Comparison of ENCODE assay signal across 7 mouse cellular contexts in genomic region chr1:152089526-152089925, GRCm38 (mm10). TPM values are rescaled to one million over a fixed set of nuclear protein-coding genes. Genes with fewer than 3 reads are reported as not detected.
DNase-seq lines count a peak whose midpoint lies in the region; ATAC-seq and TF ChIP-seq lines count a peak whose summit lies in the region.

No protein-coding gene starts in this region.

- peak overlapping the region; percentile 78 for H3K4me2 ChIP-seq in forebrain, embryonic 16.5 days (ENCODE audit: low read length)
- H3K4me2 ChIP-seq in hindbrain, embryonic 14.5 days (replicated peaks), result peak overlapping the region; percentile 86

- intact Hi-C loops in left cerebral cortex, postnatal 10 days (cut with DNase I), result loop anchor here (5.0 kb wide), 1 partner anchor 267 kb away; no protein-coding TSS in a partner anchor

- H3K27me3 ChIP-seq in forebrain, embryonic 16.5 days (replicated peaks; ENCODE audit: control insufficient read depth, insufficient read depth, low read length), result no peaks in the 10 kb centered on the region
- H3K27me3 ChIP-seq in hindbrain, embryonic 14.5 days (ENCODE audit: control insufficient read depth, insufficient read depth, low read length), result no peaks in the 10 kb centered on the region
- H3K27me3 ChIP-seq in megakaryocyte, embryonic 14.5 days (replicated peaks), result peaks cover 45% of the 10 kb centered on the region

- in situ Hi-C loops in ES-E14 (cut with MboI; ENCODE audit: low sequenced_read_pairs in 2 of 2, unreplicated experiment in 2 of 2), result no loop called here

- peaks cover 0 to 4% of the 10 kb centered on the region in 2 experiments; a peak in 1 of 4 replicates for H3K4me1 ChIP-seq in ES-E14 (ENCODE audit: control insufficient read depth in 2 of 2, insufficient read depth in 2 of 2, low read length in 2 of 2, poor library complexity in 1 of 2)
- H3K4me1 ChIP-seq in forebrain, embryonic 16.5 days (replicated peaks; ENCODE audit: control insufficient read depth, insufficient read depth, low read length), result peaks cover 49% of the 10 kb centered on the region
- H3K4me1 ChIP-seq in hindbrain, embryonic 14.5 days (replicated peaks; ENCODE audit: control insufficient read depth, insufficient read depth, low read length), result peaks cover 51% of the 10 kb centered on the region
- H3K4me1 ChIP-seq in megakaryocyte, embryonic 14.5 days, result peaks cover 35% of the 10 kb centered on the region

- H3K9ac ChIP-seq in ES-E14 (ENCODE audit: insufficient read depth, low read depth, low read length, poor library complexity, severe bottlenecking), result peak overlapping the region; percentile 72
- H3K9ac ChIP-seq in forebrain, embryonic 16.5 days (replicated peaks; ENCODE audit: low read depth, low read length), result peak overlapping the region; percentile 91
- peak overlapping the region; percentile 95 for H3K9ac ChIP-seq in hindbrain, embryonic 14.5 days

- H3K27ac ChIP-seq in ES-E14 (ENCODE audit: insufficient read depth, low read depth, low read length, poor library complexity, severe bottlenecking), result no peak overlapping the region
- H3K27ac ChIP-seq in forebrain, embryonic 16.5 days (ENCODE audit: low read length), result peak overlapping the region; percentile 94
- peak overlapping the region; percentile 99 for H3K27ac ChIP-seq in hindbrain, embryonic 14.5 days

- under 1% methylated on average over 22 of the region's 25 CpGs for WGBS in forebrain, embryonic 16.5 days
- 0% methylated on average over 19 of the region's 25 CpGs for WGBS in hindbrain, embryonic 14.5 days

- no peak for DNase-seq in ES-E14 (ENCODE audit: low read depth, low spot score)
- DNase-seq in adrenal gland, postnatal 36 days, result peak; percentile 41 to 63
- no peak for DNase-seq in hindbrain, embryonic 14.5 days (ENCODE audit: low spot score)
- peak; percentile 50 to 75 for DNase-seq in left cerebral cortex, postnatal 10 days (ENCODE audit: extremely low spot score in 1 of 2, low spot score in 2 of 2)
- peak; percentile 33 to 35 for DNase-seq in right cerebral cortex, postnatal 36 days (ENCODE audit: low spot score in 2 of 2)

- no peaks in the 10 kb centered on the region for H3K9me3 ChIP-seq in ES-E14 (ENCODE audit: control insufficient read depth, insufficient read depth, low read depth, low read length)
- H3K9me3 ChIP-seq in forebrain, embryonic 16.5 days (ENCODE audit: control insufficient read depth, low read length), result no peaks in the 10 kb centered on the region
- H3K9me3 ChIP-seq in hindbrain, embryonic 14.5 days (ENCODE audit: control insufficient read depth, low read length), result no peaks in the 10 kb centered on the region
- H3K9me3 ChIP-seq in megakaryocyte, embryonic 14.5 days, result no peaks in the 10 kb centered on the region

- peak overlapping the region; percentile 84 to 85 for H3K4me3 ChIP-seq in ES-E14 (ENCODE audit: insufficient read depth in 1 of 2, low read depth in 1 of 2, low read length in 2 of 2, poor library complexity in 1 of 2, severe bottlenecking in 1 of 2)
- H3K4me3 ChIP-seq in forebrain, embryonic 16.5 days (replicated peaks; ENCODE audit: low read length), result peak overlapping the region; percentile 60
- peak overlapping the region; percentile 92 for H3K4me3 ChIP-seq in hindbrain, embryonic 14.5 days (replicated peaks; ENCODE audit: low read length)
- H3K4me3 ChIP-seq in megakaryocyte, embryonic 14.5 days (replicated peaks), result peak overlapping the region; percentile 97

- H3K36me3 ChIP-seq in ES-E14 (ENCODE audit: control insufficient read depth, insufficient read depth, low read length, poor library complexity, severe bottlenecking), result no peaks in the 10 kb centered on the region
- no peaks in the 10 kb centered on the region for H3K36me3 ChIP-seq in forebrain, embryonic 16.5 days (ENCODE audit: control insufficient read depth, insufficient read depth)
- no peaks in the 10 kb centered on the region for H3K36me3 ChIP-seq in hindbrain, embryonic 14.5 days (replicated peaks; ENCODE audit: control insufficient read depth, insufficient read depth)
- no peaks in the 10 kb centered on the region for H3K36me3 ChIP-seq in megakaryocyte, embryonic 14.5 days (replicated peaks; ENCODE audit: low read length)

- peak; percentile 51 for ATAC-seq in forebrain, embryonic 16.5 days
- ATAC-seq in hindbrain, embryonic 14.5 days (ENCODE audit: low FRiP score), result peak; percentile 28

TF ChIP-seq in ES-E14, 5 proteins besides CTCF, POLR2A, EP300 and RAD21:
- TF ChIP-seq HCFC1 (IDR thresholded peaks at IDR 0.05; ENCODE audit: borderline replicate concordance, insufficient read depth, low read length) (no peak), CHD2 (IDR thresholded peaks at IDR 0.05; ENCODE audit: low read depth, low read length) (no peak), MAFK (IDR thresholded peaks at IDR 0.05; ENCODE audit: insufficient read depth, low read depth, low read length) (no peak), ZNF384 (IDR thresholded peaks at IDR 0.05; ENCODE audit: low read depth, low read length) (no peak), ZC3H11A (IDR thresholded peaks at IDR 0.05; ENCODE audit: borderline replicate concordance, low read depth, low read length) (no peak)
TF ChIP-seq in ES-E14: peak in this region for 0.

RNA-seq across cellular contexts. Expression of gene 1700025G04Rik, which starts 0.4 kb away (rescaled TPM):
- 2.1 and 2.4 TPM in 2 replicates for total RNA-seq in ES-E14 (2012; rRNA removed)
- total RNA-seq in adrenal gland, postnatal 36 days (2021), result 10 to 100 TPM; 51.0 to 92.3 TPM
- polyA plus RNA-seq in forebrain, embryonic 16.5 days (2015; fragmentation: Nextera tagmentation; extraction: Ambion mirVana), result 26.4 and 31.2 TPM in 2 replicates
- 28.8 and 32.6 TPM in 2 replicates for polyA plus RNA-seq in hindbrain, embryonic 14.5 days (2014; fragmentation: Nextera tagmentation; extraction: Ambion mirVana)
- total RNA-seq in left cerebral cortex, postnatal 10 days (2021), result 10 to 100 TPM; 70.1 to 72.8 TPM
- 0.16 and 1.1 TPM in 2 replicates for polyA plus RNA-seq in megakaryocyte, embryonic 14.5 days (2012; ENCODE audit: insufficient read depth, low replicate concordance)

Comparison
In these comparisons a context has a peak if more than half of its experiments do, and no peak if none do; other contexts are left out.
1. DNase-seq: peak in adrenal gland, postnatal 36 days (2 of 2), left cerebral cortex, postnatal 10 days (2 of 2) and right cerebral cortex, postnatal 36 days (2 of 2); none in ES-E14 (single experiment) and hindbrain, embryonic 14.5 days (single experiment).
2. RNA of gene 1700025G04Rik, which starts 0.4 kb away (total RNA-seq): 51.0 to 92.3 TPM in adrenal gland, postnatal 36 days and 70.1 to 72.8 TPM in left cerebral cortex, postnatal 10 days; 2.1 to 2.4 TPM in ES-E14; every median in the first group is over 10 times any median in the second.
3. Peak in every context shown above with its lines, with median percentiles within 50 percentile points of each other: H3K4me3 ChIP-seq and H3K9ac ChIP-seq.